Mouse (Mus musculus) olfactory bulb, adult 2 months (tissue): ENCODE results near the gene Sh3rf1. TPM values are rescaled to one million over a fixed set of nuclear protein-coding genes. Genes with fewer than 3 reads are reported as not detected.

Experiments used
- H3K27ac ChIP-seq: fragments of 200-500 bp; 2 replicates; pipeline ENCODE4 v1.5.1; 2012; ENCODE audit warnings: low read depth, low read length; ENCODE audit not compliant: insufficient read depth
- H3K4me1 ChIP-seq: fragments of 200-500 bp; 2 replicates; pipeline ENCODE4 v1.6.1; 2012; ENCODE audit warnings: low read length; ENCODE audit not compliant: control insufficient read depth, insufficient read depth
- H3K4me3 ChIP-seq: fragments of 200-500 bp; 2 replicates; pipeline ENCODE4 v1.5.1; 2012; ENCODE audit warnings: mild to moderate bottlenecking, low read depth, low read length, moderate library complexity; ENCODE audit not compliant: insufficient read depth
- CTCF ChIP-seq: fragments of 200-500 bp; IDR thresholded peaks from 2 replicates; pipeline ENCODE4 v1.5.1; 2012; ENCODE audit warnings: low read depth, mild to moderate bottlenecking, low read length, moderate library complexity; ENCODE audit not compliant: insufficient read depth
- POLR2A ChIP-seq: fragments of 200-500 bp; IDR thresholded peaks from 2 replicates; pipeline ENCODE4 v1.6.1; 2012; ENCODE audit warnings: mild to moderate bottlenecking, low read depth, low read length, moderate library complexity; ENCODE audit not compliant: insufficient read depth
- WGBS: fragments of 180-500 bp; shearing (Covaris S2); methylation state at CpG from one replicate; pipeline ENCODE4 v1.1.7; 2018; 5-methylcytosine and 5-hydroxymethylcytosine counted together
- polyA plus RNA-seq: library from polyadenylated mRNA; stranded (reverse); fragments of >200 nt; gene quantifications from 2 replicates; pipeline ENCODE4 v1.2.4, GENCODE M21; 2012; ENCODE audit warnings: low replicate concordance; ENCODE audit not compliant: missing spikeins, insufficient read depth, insufficient read length

Gene Sh3rf1
- polyA plus RNA-seq, 1 experiment: 73.8 TPM

DNA sequence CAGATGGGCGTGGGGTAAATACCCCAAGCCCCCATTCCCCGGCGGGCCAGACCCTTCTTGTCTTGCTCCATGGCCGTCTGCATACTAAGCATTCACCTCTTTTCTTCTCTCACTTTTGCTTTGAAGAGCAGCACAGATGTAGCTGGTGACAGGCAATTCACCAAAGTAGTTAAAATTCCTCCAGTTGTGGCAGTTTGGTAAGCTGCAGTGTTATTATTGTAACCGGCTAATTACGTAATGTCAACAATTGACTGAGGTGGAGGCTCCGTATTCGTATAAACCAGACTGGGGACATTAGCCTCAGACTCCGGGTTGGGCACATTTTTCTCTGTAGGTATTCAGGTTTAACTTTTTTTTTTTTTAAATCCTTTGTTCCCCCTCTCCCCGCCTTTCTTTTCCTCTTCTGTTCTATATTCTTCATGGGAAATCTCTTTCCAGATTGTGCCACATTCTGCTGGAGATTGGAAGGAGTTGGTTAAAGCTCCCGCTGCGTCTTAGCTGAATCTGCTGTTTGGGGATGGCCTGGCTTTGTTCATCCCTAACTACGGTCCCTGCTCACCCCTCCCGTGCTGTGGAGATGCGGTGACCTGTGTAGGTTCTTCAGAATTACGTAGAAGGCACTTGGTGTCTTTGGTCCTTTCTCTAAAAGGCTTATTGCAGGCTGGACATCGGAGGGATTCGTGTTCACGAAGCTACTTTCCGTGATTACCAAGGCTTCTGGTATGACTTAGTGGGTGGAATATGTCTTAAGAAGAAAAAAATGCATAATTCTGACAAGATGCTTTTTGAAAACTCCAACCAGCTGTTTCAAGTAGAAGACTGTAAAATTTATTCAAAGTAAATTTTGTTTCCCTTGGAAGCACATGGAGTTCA lies 86.1 kb downstream of the Sh3rf1 start:
- Histone ChIP-seq H3K4me1 (peaks cover 10% of the 10 kb centered on the region), H3K4me3 (no peak overlapping the region), H3K27ac (no peak overlapping the region)
- no peak for TF ChIP-seq POLR2A
- TF ChIP-seq CTCF: no peak
- 55% methylated on average over 20 of the region's 20 CpGs for WGBS

DNA sequence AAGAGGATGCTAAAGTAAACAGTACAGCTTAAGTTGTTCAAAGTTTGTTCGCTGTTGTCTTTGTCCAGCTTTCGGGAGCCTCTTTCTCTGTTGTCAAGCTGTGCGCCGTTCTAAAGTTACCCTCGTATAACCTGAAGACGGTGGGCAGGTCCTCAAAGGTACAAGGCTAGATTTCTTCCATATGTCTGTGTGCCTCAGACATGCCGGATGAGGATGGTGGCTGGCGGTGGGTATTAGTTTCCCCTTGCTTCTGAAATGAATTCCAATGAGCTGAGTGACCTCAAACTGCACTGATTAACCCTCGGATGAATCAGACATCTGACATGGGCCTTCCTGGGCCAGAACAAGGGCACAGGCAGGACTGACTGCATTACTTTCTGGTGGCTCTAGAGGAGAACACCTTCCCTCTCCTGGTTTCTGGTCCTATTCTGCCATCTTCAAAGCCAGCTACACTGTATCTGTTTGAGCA lies 86.8 kb downstream of the Sh3rf1 start:
- TF ChIP-seq CTCF (no peak), POLR2A (no peak)
- WGBS: 80% methylated on average over 9 of the region's 9 CpGs
- Histone ChIP-seq H3K27ac (no peak overlapping the region), H3K4me1 (peaks cover 10% of the 10 kb centered on the region), H3K4me3 (no peak overlapping the region)

DNA sequence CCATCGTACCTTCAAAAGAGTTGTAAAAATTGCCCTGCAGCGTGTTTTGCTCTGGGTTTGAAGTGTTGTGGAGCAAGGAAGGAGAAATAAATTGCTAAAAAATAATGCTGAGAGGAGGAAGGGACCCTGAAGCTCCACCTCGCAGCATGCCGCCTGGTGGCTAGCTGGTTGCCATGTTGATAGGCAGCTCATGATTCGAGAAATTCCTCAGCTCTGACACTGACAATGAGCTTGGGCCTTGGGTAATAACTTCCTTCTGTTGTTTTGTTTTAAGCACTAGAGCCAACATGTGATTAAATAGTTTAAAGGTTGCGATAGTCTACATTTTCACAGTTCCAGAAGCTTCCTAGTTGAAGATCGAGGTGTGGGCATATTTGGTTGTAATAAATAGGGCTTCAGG lies 89.3 kb downstream of the Sh3rf1 start:
- no peak for TF ChIP-seq POLR2A
- TF ChIP-seq CTCF: no peak
- Histone ChIP-seq H3K4me3 (no peak overlapping the region), H3K27ac (no peak overlapping the region), H3K4me1 (peaks cover 8% of the 10 kb centered on the region)
- 85% methylated on average over 7 of the region's 7 CpGs for WGBS

DNA sequence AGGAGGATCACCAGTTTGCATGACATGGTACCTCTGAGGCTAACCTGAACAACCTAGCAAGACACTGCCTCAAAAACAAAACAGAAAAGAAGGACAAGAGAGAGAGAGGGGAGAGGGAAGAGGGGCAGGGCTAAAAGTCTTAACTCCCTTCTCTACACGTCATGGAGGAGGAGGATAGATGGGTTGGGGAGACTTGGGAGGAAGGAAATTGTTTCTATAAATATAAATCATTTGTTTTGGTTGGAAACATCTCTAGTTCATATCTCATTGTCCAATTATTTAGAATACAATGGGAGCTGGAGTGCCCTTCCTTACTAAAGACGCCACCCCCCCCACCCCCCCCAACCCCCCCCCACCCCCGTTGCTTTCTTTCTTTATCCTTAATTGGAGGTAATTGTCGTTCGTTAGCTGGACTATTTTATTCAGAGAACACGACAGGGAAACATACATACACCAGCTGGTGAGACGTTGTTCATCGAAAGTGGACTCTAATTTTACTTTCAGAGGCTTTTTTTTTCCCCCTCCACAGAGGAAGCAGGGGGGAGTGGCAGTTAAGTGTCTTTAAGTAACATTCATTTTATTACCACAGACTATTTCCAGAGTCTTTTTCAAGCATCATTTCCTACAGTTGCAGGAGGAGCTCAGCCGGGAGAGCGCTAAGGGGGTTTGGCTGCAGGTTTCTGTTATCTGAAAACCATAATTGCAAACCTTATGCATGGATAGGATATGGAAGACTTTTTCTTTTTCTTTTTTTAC lies 92.5 kb downstream of the Sh3rf1 start:
- TF ChIP-seq CTCF (no peak), POLR2A (no peak)
- Histone ChIP-seq H3K4me3 (no peak overlapping the region), H3K4me1 (peaks cover 4% of the 10 kb centered on the region; the same call in 1 of the 2 replicates), H3K27ac (no peak overlapping the region)
- 14% methylated on average over 10 of the region's 10 CpGs for WGBS

DNA sequence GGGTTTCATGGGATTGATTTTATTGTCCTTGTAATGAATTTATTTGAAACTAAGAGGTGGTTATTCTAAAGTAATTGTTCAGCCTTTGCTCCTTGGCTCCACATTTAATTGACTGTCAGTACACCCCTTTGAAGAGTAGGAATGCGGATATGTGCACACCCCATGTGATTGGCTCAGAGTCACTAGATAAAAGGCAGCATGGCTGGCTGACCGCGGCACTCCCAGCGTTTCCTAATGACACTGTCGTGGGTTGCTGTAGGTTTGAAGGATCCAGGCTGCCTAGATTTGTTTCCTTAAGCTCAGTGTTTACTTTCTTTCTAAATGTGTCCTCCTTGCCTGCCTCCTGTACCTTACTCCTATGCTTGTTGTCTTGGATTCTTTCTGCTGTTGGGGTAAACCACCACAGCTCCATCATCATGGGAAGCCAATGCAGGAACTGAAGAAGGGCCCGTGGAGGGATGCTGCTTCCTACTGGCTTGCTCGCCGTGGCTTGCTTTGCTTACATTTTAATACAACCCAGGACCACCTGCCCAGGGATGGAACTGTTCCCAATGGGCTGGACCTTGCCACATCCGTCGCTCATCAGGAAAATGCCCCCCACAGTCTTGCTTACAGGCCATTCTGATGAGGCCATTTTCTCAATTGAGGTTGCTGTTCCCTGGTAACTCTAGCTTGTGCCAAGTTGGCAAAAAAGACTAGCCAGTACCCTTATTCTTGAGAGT lies 93.3 kb downstream of the Sh3rf1 start:
- Histone ChIP-seq H3K4me1 (peaks cover 4% of the 10 kb centered on the region; the same call in 1 of the 2 replicates), H3K4me3 (no peak overlapping the region), H3K27ac (no peak overlapping the region)
- WGBS: 46% methylated on average over 10 of the region's 10 CpGs
- TF ChIP-seq CTCF: no peak
- TF ChIP-seq POLR2A: no peak

DNA sequence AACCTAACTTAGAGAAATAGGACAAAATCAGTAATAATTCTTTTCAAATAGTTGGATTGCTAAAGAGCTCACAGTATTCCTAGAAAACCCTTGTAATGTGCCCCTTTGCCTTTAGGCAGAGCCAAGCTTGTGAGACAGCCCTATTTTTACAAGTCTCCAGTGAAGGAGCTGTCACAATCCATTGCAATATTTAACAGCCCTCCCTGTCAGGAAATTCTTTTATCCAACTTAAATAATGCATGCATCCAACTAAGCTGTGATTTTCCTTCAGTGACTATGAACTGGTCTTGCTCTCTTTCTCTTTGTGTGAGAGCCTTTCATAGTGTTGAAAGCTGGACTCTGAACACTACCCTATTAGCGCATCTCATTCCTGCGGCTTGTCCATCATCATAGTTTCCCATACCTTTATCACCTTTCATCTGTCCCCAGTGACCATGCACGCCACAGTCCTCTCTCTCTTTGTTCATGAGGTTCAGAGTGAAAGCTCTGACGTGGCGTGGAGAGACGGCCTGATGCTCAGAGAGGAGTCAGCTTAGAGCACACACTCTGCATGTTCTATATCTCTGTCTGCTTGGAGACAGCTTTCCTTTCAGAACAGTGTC lies 94.0 kb downstream of the Sh3rf1 start:
- H3K27ac ChIP-seq: no peak overlapping the region
- 87% methylated on average over 6 of the region's 6 CpGs for WGBS
- TF ChIP-seq POLR2A (no peak), CTCF (no peak)
- H3K4me1 ChIP-seq: peaks cover 4% of the 10 kb centered on the region; the same call in 1 of the 2 replicates
- H3K4me3 ChIP-seq: no peak overlapping the region

DNA sequence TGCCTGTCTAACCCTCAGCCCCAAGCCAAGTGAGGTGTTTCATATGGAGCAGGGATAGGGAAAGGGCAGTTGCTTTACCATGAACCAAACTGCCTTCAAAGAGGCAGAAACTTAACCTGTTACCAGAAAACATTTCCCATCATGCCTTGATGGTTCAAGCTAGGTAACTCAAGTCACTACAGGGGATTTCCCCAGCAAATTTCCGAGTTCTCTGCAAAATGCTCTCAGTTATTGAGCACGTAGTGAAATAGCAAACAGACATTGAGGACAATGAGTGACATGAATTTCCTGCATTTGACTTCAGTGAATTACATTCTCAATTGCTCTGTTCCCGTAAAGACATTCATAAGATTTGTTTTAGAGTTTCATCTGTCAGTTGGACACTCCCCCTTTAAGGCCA lies 97.5 kb downstream of the Sh3rf1 start:
- H3K27ac ChIP-seq: no peak overlapping the region
- no peak for TF ChIP-seq POLR2A
- TF ChIP-seq CTCF: no peak
- 0 out of 2 replicates have a peak, but pooled peaks cover 2% of the 10 kb centered on the region for H3K4me1 ChIP-seq
- 88% methylated on average over 3 of the region's 3 CpGs for WGBS
- no peak overlapping the region for H3K4me3 ChIP-seq

DNA sequence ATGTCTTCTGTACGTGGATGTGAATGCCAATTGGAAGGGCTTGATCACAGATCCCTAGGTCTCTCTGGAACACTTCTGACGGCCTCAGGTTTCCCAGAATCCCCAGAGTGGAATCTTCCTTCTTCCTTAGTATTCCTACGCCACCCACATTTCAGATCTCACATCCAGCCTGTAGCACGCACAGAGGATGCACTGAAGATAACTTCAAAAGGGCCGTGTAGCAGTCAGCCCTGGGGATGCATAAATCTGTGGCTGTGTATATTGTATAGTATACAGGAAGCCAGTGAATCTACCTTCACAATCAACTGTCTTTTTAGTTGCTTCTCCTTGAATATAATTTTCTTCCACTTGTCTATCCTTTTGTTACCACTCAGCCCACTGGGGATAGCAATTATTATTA lies 98.1 kb downstream of the Sh3rf1 start:
- H3K4me1 ChIP-seq: 0 out of 2 replicates have a peak, but pooled peaks cover 2% of the 10 kb centered on the region
- WGBS: 93% methylated on average over 5 of the region's 5 CpGs
- TF ChIP-seq CTCF (no peak), POLR2A (no peak)
- H3K27ac ChIP-seq: no peak overlapping the region
- H3K4me3 ChIP-seq: no peak overlapping the region

DNA sequence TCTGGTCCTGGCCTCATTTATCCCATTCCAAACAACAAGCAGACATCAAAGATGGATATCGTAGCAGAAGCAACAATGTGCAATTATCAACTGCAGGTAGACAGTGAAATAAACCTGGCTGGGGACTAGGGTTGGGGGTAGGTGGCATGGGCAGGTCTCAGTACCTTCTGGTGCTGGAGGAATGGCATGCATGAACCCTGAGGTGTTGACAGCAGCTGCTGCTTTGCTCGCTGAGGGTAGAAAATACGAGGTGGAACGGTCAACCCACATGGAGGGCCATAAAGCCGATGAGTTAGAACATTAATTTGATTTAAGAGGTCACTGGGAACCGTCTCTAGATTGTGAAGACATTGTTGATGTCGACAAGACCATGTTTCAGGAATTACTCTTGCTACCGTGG lies 98.8 kb downstream of the Sh3rf1 start:
- H3K4me3 ChIP-seq: no peak overlapping the region
- 0 out of 2 replicates have a peak, but pooled peaks cover 2% of the 10 kb centered on the region for H3K4me1 ChIP-seq
- TF ChIP-seq CTCF: no peak
- TF ChIP-seq POLR2A: no peak
- no peak overlapping the region for H3K27ac ChIP-seq
- WGBS: 97% methylated on average over 8 of the region's 8 CpGs
